Mouse (Mus musculus) testis, adult 2 months (tissue): ENCODE data around the gene Gadl1. TPM values are rescaled to one million over a fixed set of nuclear protein-coding genes. Genes with fewer than 3 reads are reported as not detected.

Experiments
- H3K27ac ChIP-seq: fragments of 200-500 bp; 2 replicates; pipeline ENCODE4 v1.5.1; 2012; ENCODE audit warnings: low read depth, low read length; ENCODE audit not compliant: control insufficient read depth, insufficient read depth
- H3K27me3 ChIP-seq: fragments of 200-500 bp; 2 replicates; pipeline ENCODE4 v1.6.1; 2012; ENCODE audit warnings: mild to moderate bottlenecking, low read length, moderate library complexity; ENCODE audit not compliant: control insufficient read depth, insufficient read depth
- H3K36me3 ChIP-seq: fragments of 200-500 bp; 2 replicates; pipeline ENCODE4 v1.6.1; 2012; ENCODE audit warnings: mild to moderate bottlenecking, low read length; ENCODE audit not compliant: control insufficient read depth, insufficient read depth
- H3K4me1 ChIP-seq: fragments of 200-500 bp; 2 replicates; pipeline ENCODE4 v1.6.1; 2012; ENCODE audit warnings: low read length; ENCODE audit not compliant: control insufficient read depth, insufficient read depth
- H3K4me3 ChIP-seq: fragments of 200-500 bp; 2 replicates; pipeline ENCODE4 v1.5.1; 2012; ENCODE audit warnings: low read depth, mild to moderate bottlenecking, low read length, moderate library complexity, mixed read lengths; ENCODE audit not compliant: control insufficient read depth
- CTCF ChIP-seq: fragments of 200-500 bp; IDR thresholded peaks from 2 replicates; pipeline ENCODE4 v1.5.1; 2012; ENCODE audit warnings: low read depth, mild to moderate bottlenecking, inconsistent platforms, low read length, moderate library complexity; ENCODE audit not compliant: control insufficient read depth, insufficient read depth, insufficient replicate concordance
- POLR2A ChIP-seq: fragments of 200-500 bp; IDR thresholded peaks from 2 replicates; pipeline ENCODE4 v1.6.1; 2012; ENCODE audit warnings: low read depth, mild to moderate bottlenecking, inconsistent platforms, low read length, moderate library complexity; ENCODE audit not compliant: control insufficient read depth
- polyA plus RNA-seq: library from polyadenylated mRNA; depleted of rRNA; stranded (reverse); fragments of >200 nt; gene quantifications from 2 replicates; pipeline ENCODE4 v1.2.3, GENCODE M21; 2012

The Gadl1 gene
- polyA plus RNA-seq, 1 experiment = 2.3 TPM

DNA sequence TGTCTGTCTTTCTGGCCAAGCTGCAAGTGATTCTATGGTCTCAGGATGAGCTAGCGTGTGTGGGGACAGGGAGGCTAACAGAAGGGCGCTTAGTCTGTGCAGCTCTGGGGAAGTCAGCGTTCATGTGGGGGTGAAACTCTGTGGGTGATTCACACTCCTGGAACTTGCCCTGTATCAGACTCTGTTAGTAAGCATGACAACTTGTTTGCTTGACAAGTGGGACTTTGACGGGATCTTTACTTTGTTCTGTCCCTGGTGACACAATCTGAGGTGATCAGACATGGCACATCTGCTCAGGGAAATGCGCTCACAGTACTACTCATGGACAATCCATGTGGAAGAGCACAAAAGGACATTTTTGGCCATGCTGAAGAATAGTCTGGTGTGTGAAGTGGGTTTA is 178.0 kb downstream of the Gadl1 start:
- peaks cover 8% of the 10 kb centered on the region for H3K4me1 ChIP-seq
- TF ChIP-seq POLR2A (no peak), CTCF (no peak)
- no peaks in the 10 kb centered on the region for H3K27me3 ChIP-seq
- no peaks in the 10 kb centered on the region for H3K36me3 ChIP-seq
- H3K27ac ChIP-seq = no peak overlapping the region
- H3K4me3 ChIP-seq = no peak overlapping the region

DNA sequence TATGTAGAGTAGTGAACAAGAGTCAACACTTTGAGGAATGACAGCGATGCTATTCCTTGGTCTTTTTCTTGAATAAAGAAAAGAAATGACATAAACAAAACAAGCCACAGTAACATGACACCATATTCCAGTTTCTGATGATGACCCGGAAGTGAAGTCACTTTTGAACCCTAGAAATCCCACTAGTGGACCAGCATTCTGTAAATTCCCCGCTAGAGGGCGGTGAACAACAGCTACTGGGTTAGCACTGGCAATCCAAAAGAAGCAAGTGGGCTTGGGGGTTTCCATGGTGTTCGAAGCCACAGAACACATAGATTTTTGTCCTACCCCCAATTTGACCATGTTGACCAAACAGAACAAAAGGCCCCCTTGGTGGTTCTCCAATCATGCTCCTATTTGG is 178.6 kb downstream of the Gadl1 start:
- no peak overlapping the region for H3K27ac ChIP-seq
- TF ChIP-seq POLR2A = no peak
- no peak for TF ChIP-seq CTCF
- H3K4me1 ChIP-seq = peaks cover 8% of the 10 kb centered on the region
- no peak overlapping the region for H3K4me3 ChIP-seq
- no peaks in the 10 kb centered on the region for H3K27me3 ChIP-seq
- no peaks in the 10 kb centered on the region for H3K36me3 ChIP-seq

DNA sequence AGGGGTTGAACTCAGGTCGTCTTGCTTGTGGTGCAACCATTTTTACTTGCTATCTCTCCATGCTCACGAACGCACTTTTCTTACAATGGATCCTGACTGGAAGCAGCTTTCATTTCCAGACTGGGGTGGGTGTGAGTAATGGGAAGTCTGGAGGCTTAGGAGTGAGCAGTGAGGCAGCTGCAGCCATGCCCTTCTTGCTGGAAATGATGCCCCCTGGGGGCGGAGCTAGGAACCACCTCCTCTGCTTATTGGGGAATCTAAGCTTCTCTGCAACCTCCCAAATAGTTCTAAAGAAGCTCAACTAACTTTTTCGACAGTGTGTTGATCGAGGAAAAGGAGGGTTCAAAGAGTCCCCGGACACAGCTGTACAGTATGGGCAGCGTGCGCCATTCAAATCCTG is 179.7 kb downstream of the Gadl1 start:
- H3K36me3 ChIP-seq = no peaks in the 10 kb centered on the region
- no peaks in the 10 kb centered on the region for H3K27me3 ChIP-seq
- H3K4me1 ChIP-seq = peaks cover 5% of the 10 kb centered on the region
- TF ChIP-seq POLR2A = no peak
- TF ChIP-seq CTCF = no peak
- H3K4me3 ChIP-seq = no peak overlapping the region
- H3K27ac ChIP-seq = no peak overlapping the region

DNA sequence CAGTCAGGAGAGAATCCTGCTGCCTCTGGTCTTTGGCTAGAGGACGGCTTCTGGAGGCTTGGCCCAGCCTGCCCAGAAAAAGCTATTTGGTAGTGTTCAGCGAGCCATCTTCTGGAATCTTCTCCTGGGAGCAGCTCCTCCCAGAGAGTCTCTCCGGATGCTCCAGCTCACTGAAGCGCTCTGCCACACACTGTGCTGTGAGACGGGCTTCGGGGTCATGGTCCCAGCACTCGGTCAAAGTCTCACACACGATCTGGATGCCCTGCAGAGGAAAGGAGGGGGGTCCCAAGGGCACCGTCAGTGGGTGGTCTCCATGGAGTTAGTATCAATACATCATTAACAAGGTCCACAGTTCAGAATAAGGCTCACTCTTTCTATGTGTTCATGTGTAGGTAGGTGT is 181.0 kb downstream of the Gadl1 start:
- TF ChIP-seq POLR2A = no peak
- TF ChIP-seq CTCF = no peak
- Histone ChIP-seq H3K4me3 (no peak overlapping the region), H3K27ac (no peak overlapping the region)

DNA sequence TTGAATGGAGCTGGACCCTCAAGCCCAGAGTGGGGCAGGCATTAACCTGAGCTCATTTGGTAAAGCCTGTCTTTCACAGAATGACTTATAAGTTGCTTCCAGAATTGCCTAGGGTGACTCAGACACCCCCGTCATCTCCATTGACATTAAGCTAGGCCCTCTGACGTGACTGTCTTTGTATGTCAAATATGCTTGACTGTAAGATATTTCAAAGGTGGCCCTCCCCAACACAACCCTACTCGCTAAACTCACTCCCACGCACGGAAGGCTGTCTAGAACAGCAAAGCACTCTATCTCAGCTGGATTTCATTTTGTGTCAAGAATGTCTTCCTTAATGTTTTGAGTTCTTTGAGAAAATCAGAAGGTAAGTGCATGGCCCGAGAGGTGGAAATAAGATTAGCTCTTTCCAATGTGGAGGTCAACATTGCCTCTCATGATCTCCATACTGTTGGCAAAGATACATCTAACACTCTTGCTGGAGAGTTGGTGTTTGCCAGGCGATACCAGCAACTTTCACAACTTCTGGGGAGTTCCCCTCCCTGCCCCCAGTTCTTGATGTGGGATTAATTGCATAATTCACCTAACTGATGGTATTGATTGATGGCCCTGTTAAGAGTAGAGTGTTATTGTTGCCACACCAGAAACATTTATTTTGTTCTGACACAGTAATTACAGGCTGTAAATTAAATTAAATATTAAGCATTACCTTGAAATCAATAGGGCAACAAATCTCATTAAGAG is 182.0 kb downstream of the Gadl1 start:
- Histone ChIP-seq H3K36me3 (no peaks in the 10 kb centered on the region), H3K27ac (no peak overlapping the region), H3K4me3 (no peak overlapping the region), H3K27me3 (no peaks in the 10 kb centered on the region), H3K4me1 (no peaks in the 10 kb centered on the region)
- TF ChIP-seq CTCF (no peak), POLR2A (no peak)

More for the DNA sequence above, 181.0 kb downstream of the Gadl1 start:
- Histone ChIP-seq H3K27me3 (no peaks in the 10 kb centered on the region), H3K36me3 (no peaks in the 10 kb centered on the region), H3K4me1 (no peaks in the 10 kb centered on the region)

DNA sequence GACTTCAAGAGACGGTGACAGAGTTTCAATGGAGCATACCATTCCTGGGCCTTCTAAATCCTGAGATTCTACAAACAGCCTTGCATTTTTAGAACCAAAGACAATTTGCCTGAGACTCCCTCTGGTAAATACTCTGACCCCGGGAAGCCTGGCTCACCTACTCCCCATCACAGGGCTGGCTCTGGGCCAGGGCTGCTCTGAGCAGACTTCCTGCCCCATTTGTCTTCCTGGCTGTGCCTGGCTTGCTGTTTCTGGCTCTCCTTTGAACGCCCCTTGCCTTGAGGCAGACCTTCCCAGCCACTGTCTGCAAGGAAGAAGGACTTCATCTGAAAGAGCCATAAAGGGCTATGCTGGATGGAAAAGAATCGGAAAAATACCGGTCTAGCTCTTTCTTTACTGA is 182.7 kb downstream of the Gadl1 start:
- no peak for TF ChIP-seq CTCF
- TF ChIP-seq POLR2A = no peak
- no peak overlapping the region for H3K4me3 ChIP-seq
- no peaks in the 10 kb centered on the region for H3K36me3 ChIP-seq
- no peaks in the 10 kb centered on the region for H3K27me3 ChIP-seq
- H3K27ac ChIP-seq = no peak overlapping the region
- no peaks in the 10 kb centered on the region for H3K4me1 ChIP-seq

DNA sequence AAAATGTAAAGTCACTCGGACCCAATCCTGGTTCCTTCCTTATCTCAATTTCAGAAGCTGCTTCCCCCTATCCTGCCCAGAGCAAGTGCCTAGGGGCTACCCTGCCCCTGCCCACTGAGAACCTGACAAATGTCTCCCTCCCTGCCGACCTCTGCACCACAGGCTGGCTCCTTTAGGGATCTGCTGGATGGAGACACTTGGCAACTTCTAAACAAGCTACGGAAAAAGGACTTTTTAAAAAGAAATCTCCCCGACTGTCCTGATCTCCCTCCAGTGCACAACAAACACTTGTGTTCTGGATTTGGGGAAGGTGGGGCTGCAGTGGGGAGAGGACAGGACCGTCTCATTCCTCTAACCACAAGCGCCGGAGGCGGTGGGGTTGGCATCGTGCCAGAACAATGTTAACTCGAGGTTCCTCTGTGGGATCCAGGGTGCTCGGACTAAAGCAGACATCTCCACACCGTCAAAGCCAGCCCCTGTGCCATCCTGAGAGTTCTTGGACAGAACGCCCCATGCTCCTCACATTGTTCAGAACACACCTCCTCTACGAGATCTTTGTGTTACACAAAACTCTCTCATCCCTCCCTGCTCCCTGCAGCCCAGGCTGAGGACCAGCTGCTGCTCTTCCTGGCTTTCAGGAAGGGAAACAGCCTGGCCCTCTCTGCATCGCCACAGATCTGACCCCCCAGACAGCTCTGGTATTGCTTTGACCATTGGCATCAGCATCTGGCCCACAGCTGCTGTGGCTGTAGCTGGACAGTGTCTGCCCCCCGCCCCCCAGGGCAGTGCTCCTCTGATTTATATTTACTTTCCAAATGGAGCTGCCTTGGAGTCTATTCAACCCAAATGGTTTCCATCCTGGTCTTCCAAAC is 189.7 kb downstream of the Gadl1 start:
- Histone ChIP-seq H3K27me3 (no peaks in the 10 kb centered on the region), H3K4me3 (no peak overlapping the region), H3K36me3 (no peaks in the 10 kb centered on the region), H3K4me1 (no peaks in the 10 kb centered on the region), H3K27ac (no peak overlapping the region)
- TF ChIP-seq CTCF (no peak), POLR2A (no peak)

DNA sequence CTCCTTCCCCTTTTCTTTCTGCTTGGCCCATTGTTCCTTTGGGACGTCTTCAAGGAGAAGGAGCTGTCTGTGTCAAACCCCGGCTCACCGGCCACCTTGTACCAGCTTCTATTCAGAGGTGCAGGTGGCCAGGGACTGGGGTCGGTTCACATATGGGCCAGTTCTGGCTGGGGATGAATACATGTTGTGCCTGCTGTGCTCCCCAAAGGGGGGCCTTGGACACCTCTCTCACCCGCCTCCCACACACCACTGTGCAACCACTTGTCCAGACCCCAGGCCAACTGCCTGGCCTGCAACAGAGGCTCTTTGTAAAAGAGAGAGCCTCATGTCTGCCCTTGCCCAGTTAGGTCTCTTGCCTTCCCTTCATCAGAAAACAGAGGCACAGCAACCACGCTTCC is 190.3 kb downstream of the Gadl1 start:
- H3K4me1 ChIP-seq = no peaks in the 10 kb centered on the region
- no peak overlapping the region for H3K27ac ChIP-seq
- no peak overlapping the region for H3K4me3 ChIP-seq
- TF ChIP-seq POLR2A (no peak), CTCF (no peak)
- no peaks in the 10 kb centered on the region for H3K27me3 ChIP-seq
- H3K36me3 ChIP-seq = no peaks in the 10 kb centered on the region
